In genomic region chr17:28775161-28775560, GRCm38 (mm10) we compare ENCODE assay signal across 25 mouse cellular contexts. TPM values are rescaled to one million over a fixed set of nuclear protein-coding genes. Genes with fewer than 3 reads are reported as not detected.
"Had no signal": no experiment of that assay in that cellular context is flagged by ENCODE, and none has a peak within 500 bp of the region (broad histone marks: within the 10 kb centered on the region; RNA-seq: fewer than 3 reads in every experiment).

No protein-coding gene starts in this region.

- H3K27me3 ChIP-seq: intestine, embryonic 15.5 days had no signal

- H3K4me2 ChIP-seq: heart, embryonic 12.5 days; hindbrain, embryonic 12.5 days; hindbrain, embryonic 14.5 days; intestine, embryonic 15.5 days; kidney, embryonic 15.5 days; limb, embryonic 12.5 days; liver, embryonic 12.5 days had no signal

- H3K9me3 ChIP-seq: hindbrain, embryonic 10.5 days; hindbrain, embryonic 12.5 days; intestine, embryonic 15.5 days; kidney, embryonic 15.5 days; limb, embryonic 10.5 days; limb, embryonic 12.5 days had no signal

- H3K27ac ChIP-seq: gastrocnemius, adult 2 months; heart, embryonic 10.5 days; hindbrain, embryonic 10.5 days; hindbrain, embryonic 12.5 days; hindbrain, embryonic 14.5 days; intestine, embryonic 15.5 days; kidney, embryonic 15.5 days; layer of hippocampus, adult 2 months; left cerebral cortex, adult 2 months; limb, embryonic 10.5 days; limb, embryonic 12.5 days; liver, embryonic 12.5 days; liver, embryonic 14.5 days had no signal

- ATAC-seq: hindbrain, embryonic 16.5 days; inflammation-experienced regulatory T-cells, adult 6 months; intestine, embryonic 15.5 days; intestine, postnatal 0 days; liver, embryonic 12.5 days had no signal

- H3K4me3 ChIP-seq: gastrocnemius, adult 2 months; heart, embryonic 10.5 days; heart, embryonic 12.5 days; hindbrain, embryonic 10.5 days; hindbrain, embryonic 12.5 days; intestine, embryonic 15.5 days; kidney, embryonic 15.5 days; layer of hippocampus, adult 2 months; left cerebral cortex, adult 2 months; limb, embryonic 10.5 days; limb, embryonic 12.5 days; liver, embryonic 12.5 days had no signal

- H3K36me3 ChIP-seq: heart, embryonic 10.5 days; heart, embryonic 12.5 days; hindbrain, embryonic 10.5 days; hindbrain, embryonic 12.5 days; kidney, embryonic 15.5 days; limb, embryonic 10.5 days; limb, embryonic 12.5 days; liver, embryonic 12.5 days had no signal

- H3K9ac ChIP-seq: heart, embryonic 12.5 days; hindbrain, embryonic 12.5 days; hindbrain, embryonic 14.5 days; intestine, embryonic 15.5 days; kidney, embryonic 15.5 days; limb, embryonic 12.5 days; liver, embryonic 12.5 days; liver, embryonic 14.5 days had no signal

- DNase-seq: gastrocnemius, adult 2 months; gastrocnemius, postnatal 10 days; gastrocnemius, postnatal 25 days; heart, adult 18-20 months; heart, postnatal 10 days; heart, postnatal 4 days; kidney, adult 18-20 months; kidney, postnatal 14 days; liver had no signal

RNA-seq across cellular contexts. Expression of gene Mapk13, which starts 6.1 kb away (rescaled TPM):
- polyA plus RNA-seq: inflammation-experienced regulatory T-cells, adult 6 months had no signal
